Mouse (Mus musculus): ENCODE data around the gene Gm37240. TPM values are rescaled to one million over a fixed set of nuclear protein-coding genes. Genes with fewer than 3 reads are reported as not detected.

The Gm37240 gene
- total RNA-seq, 1 experiment = 1.2 TPM

- TF ChIP-seq HCFC1 (IDR thresholded peaks at IDR 0.05; ENCODE audit: borderline replicate concordance, insufficient read depth, low read length) (no peak), CHD2 (IDR thresholded peaks at IDR 0.05; ENCODE audit: low read depth, low read length) (no peak), ZNF384 (IDR thresholded peaks at IDR 0.05; ENCODE audit: low read depth, low read length) (no peak), ZC3H11A (IDR thresholded peaks at IDR 0.05; ENCODE audit: borderline replicate concordance, low read depth, low read length) (no peak)
- no peak overlapping the region for H3K27ac ChIP-seq (ENCODE audit: insufficient read depth, low read depth, low read length, poor library complexity, severe bottlenecking)
- H3K9ac ChIP-seq (ENCODE audit: insufficient read depth, low read depth, low read length, poor library complexity, severe bottlenecking) = no peak overlapping the region
- no peak for DNase-seq (ENCODE audit: low read depth, low spot score)
- peaks cover 0 to 6% of the 10 kb centered on the region in 2 experiments; a peak in 1 of 4 replicates for H3K4me1 ChIP-seq (ENCODE audit: control insufficient read depth in 2 of 2, insufficient read depth in 2 of 2, low read length in 2 of 2, poor library complexity in 1 of 2)
- no peaks in the 10 kb centered on the region for H3K36me3 ChIP-seq (ENCODE audit: control insufficient read depth, insufficient read depth, low read length, poor library complexity, severe bottlenecking)
- H3K9me3 ChIP-seq (ENCODE audit: control insufficient read depth, insufficient read depth, low read depth, low read length) = no peaks in the 10 kb centered on the region
- no peak overlapping the region for H3K4me3 ChIP-seq (ENCODE audit: insufficient read depth in 1 of 2, low read depth in 1 of 2, low read length in 2 of 2, poor library complexity in 1 of 2, severe bottlenecking in 1 of 2)
- in situ Hi-C loops (cut with MboI; ENCODE audit: low sequenced_read_pairs in 2 of 2, unreplicated experiment in 2 of 2) = no loop called here
Measured at GRCm38 (mm10) chr3:84679542-84679941, 1207.8 kb downstream of the Gm37240 start.

- no peaks in the 10 kb centered on the region for H3K9me3 ChIP-seq (ENCODE audit: control insufficient read depth, insufficient read depth, low read depth, low read length)
Measured at GRCm38 (mm10) chr3:84678891-84679290, 1208.4 kb downstream of the Gm37240 start.

GRCm38 (mm10) chr3:84675710-84676109 lies 1211.6 kb downstream of the Gm37240 start:
- Histone ChIP-seq H3K9me3 (ENCODE audit: control insufficient read depth, insufficient read depth, low read depth, low read length) (no peaks in the 10 kb centered on the region), H3K27ac (ENCODE audit: insufficient read depth, low read depth, low read length, poor library complexity, severe bottlenecking) (no peak overlapping the region), H3K4me1 (ENCODE audit: control insufficient read depth in 2 of 2, insufficient read depth in 2 of 2, low read length in 2 of 2, poor library complexity in 1 of 2) (peaks cover 0 to 7% of the 10 kb centered on the region in 2 experiments; a peak in 1 of 4 replicates), H3K36me3 (ENCODE audit: control insufficient read depth, insufficient read depth, low read length, poor library complexity, severe bottlenecking) (no peaks in the 10 kb centered on the region), H3K4me3 (ENCODE audit: insufficient read depth in 1 of 2, low read depth in 1 of 2, low read length in 2 of 2, poor library complexity in 1 of 2, severe bottlenecking in 1 of 2) (no peak overlapping the region), H3K9ac (ENCODE audit: insufficient read depth, low read depth, low read length, poor library complexity, severe bottlenecking) (no peak overlapping the region)
- DNase-seq (ENCODE audit: low read depth, low spot score) = no peak
- in situ Hi-C loops (cut with MboI; ENCODE audit: low sequenced_read_pairs in 2 of 2, unreplicated experiment in 2 of 2) = no loop called here
- TF ChIP-seq ZNF384 (IDR thresholded peaks at IDR 0.05; ENCODE audit: low read depth, low read length) (no peak), MAFK (IDR thresholded peaks at IDR 0.05; ENCODE audit: insufficient read depth, low read depth, low read length) (no peak), HCFC1 (IDR thresholded peaks at IDR 0.05; ENCODE audit: borderline replicate concordance, insufficient read depth, low read length) (no peak), CHD2 (IDR thresholded peaks at IDR 0.05; ENCODE audit: low read depth, low read length) (no peak), ZC3H11A (IDR thresholded peaks at IDR 0.05; ENCODE audit: borderline replicate concordance, low read depth, low read length) (no peak)

More at GRCm38 (mm10) chr3:84678891-84679290, 1208.4 kb downstream of the Gm37240 start:
- DNase-seq (ENCODE audit: low read depth, low spot score) = no peak
- no peaks in the 10 kb centered on the region for H3K36me3 ChIP-seq (ENCODE audit: control insufficient read depth, insufficient read depth, low read length, poor library complexity, severe bottlenecking)
- H3K4me1 ChIP-seq (ENCODE audit: control insufficient read depth in 2 of 2, insufficient read depth in 2 of 2, low read length in 2 of 2, poor library complexity in 1 of 2) = peaks cover 0 to 6% of the 10 kb centered on the region in 2 experiments; a peak in 1 of 4 replicates
- no peak overlapping the region for H3K4me3 ChIP-seq (ENCODE audit: insufficient read depth in 1 of 2, low read depth in 1 of 2, low read length in 2 of 2, poor library complexity in 1 of 2, severe bottlenecking in 1 of 2)
- in situ Hi-C loops (cut with MboI; ENCODE audit: low sequenced_read_pairs in 2 of 2, unreplicated experiment in 2 of 2) = no loop called here
- no peak overlapping the region for H3K27ac ChIP-seq (ENCODE audit: insufficient read depth, low read depth, low read length, poor library complexity, severe bottlenecking)
- TF ChIP-seq ZC3H11A (IDR thresholded peaks at IDR 0.05; ENCODE audit: borderline replicate concordance, low read depth, low read length) (no peak), MAFK (IDR thresholded peaks at IDR 0.05; ENCODE audit: insufficient read depth, low read depth, low read length) (no peak), ZNF384 (IDR thresholded peaks at IDR 0.05; ENCODE audit: low read depth, low read length) (no peak), HCFC1 (IDR thresholded peaks at IDR 0.05; ENCODE audit: borderline replicate concordance, insufficient read depth, low read length) (no peak), CHD2 (IDR thresholded peaks at IDR 0.05; ENCODE audit: low read depth, low read length) (no peak)
- H3K9ac ChIP-seq (ENCODE audit: insufficient read depth, low read depth, low read length, poor library complexity, severe bottlenecking) = no peak overlapping the region

- H3K9me3 ChIP-seq (ENCODE audit: control insufficient read depth, insufficient read depth, low read depth, low read length) = no peaks in the 10 kb centered on the region
- no peak overlapping the region for H3K9ac ChIP-seq (ENCODE audit: insufficient read depth, low read depth, low read length, poor library complexity, severe bottlenecking)
- in situ Hi-C loops (cut with MboI; ENCODE audit: low sequenced_read_pairs in 2 of 2, unreplicated experiment in 2 of 2) = no loop called here
- TF ChIP-seq ZC3H11A (IDR thresholded peaks at IDR 0.05; ENCODE audit: borderline replicate concordance, low read depth, low read length) (no peak), CHD2 (IDR thresholded peaks at IDR 0.05; ENCODE audit: low read depth, low read length) (no peak), HCFC1 (IDR thresholded peaks at IDR 0.05; ENCODE audit: borderline replicate concordance, insufficient read depth, low read length) (no peak), MAFK (IDR thresholded peaks at IDR 0.05; ENCODE audit: insufficient read depth, low read depth, low read length) (no peak), ZNF384 (IDR thresholded peaks at IDR 0.05; ENCODE audit: low read depth, low read length) (no peak)
- no peak overlapping the region for H3K27ac ChIP-seq (ENCODE audit: insufficient read depth, low read depth, low read length, poor library complexity, severe bottlenecking)
- no peaks in the 10 kb centered on the region for H3K36me3 ChIP-seq (ENCODE audit: control insufficient read depth, insufficient read depth, low read length, poor library complexity, severe bottlenecking)
- no peak overlapping the region for H3K4me3 ChIP-seq (ENCODE audit: insufficient read depth in 1 of 2, low read depth in 1 of 2, low read length in 2 of 2, poor library complexity in 1 of 2, severe bottlenecking in 1 of 2)
- DNase-seq (ENCODE audit: low read depth, low spot score) = no peak
- peaks cover 0 to 6% of the 10 kb centered on the region in 2 experiments; a peak in 1 of 4 replicates for H3K4me1 ChIP-seq (ENCODE audit: control insufficient read depth in 2 of 2, insufficient read depth in 2 of 2, low read length in 2 of 2, poor library complexity in 1 of 2)
Measured at GRCm38 (mm10) chr3:84673552-84673951, 1213.8 kb downstream of the Gm37240 start.

GRCm38 (mm10) chr3:84672136-84672535 lies 1215.2 kb downstream of the Gm37240 start:
- Histone ChIP-seq H3K4me3 (ENCODE audit: insufficient read depth in 1 of 2, low read depth in 1 of 2, low read length in 2 of 2, poor library complexity in 1 of 2, severe bottlenecking in 1 of 2) (no peak overlapping the region), H3K9ac (ENCODE audit: insufficient read depth, low read depth, low read length, poor library complexity, severe bottlenecking) (no peak overlapping the region), H3K36me3 (ENCODE audit: control insufficient read depth, insufficient read depth, low read length, poor library complexity, severe bottlenecking) (no peaks in the 10 kb centered on the region), H3K4me1 (ENCODE audit: control insufficient read depth in 2 of 2, insufficient read depth in 2 of 2, low read length in 2 of 2, poor library complexity in 1 of 2) (peaks cover 0 to 7% of the 10 kb centered on the region in 2 experiments; a peak in 1 of 4 replicates), H3K9me3 (ENCODE audit: control insufficient read depth, insufficient read depth, low read depth, low read length) (no peaks in the 10 kb centered on the region), H3K27ac (ENCODE audit: insufficient read depth, low read depth, low read length, poor library complexity, severe bottlenecking) (no peak overlapping the region)
- DNase-seq (ENCODE audit: low read depth, low spot score) = no peak
- in situ Hi-C loops (cut with MboI; ENCODE audit: low sequenced_read_pairs in 2 of 2, unreplicated experiment in 2 of 2) = no loop called here
- TF ChIP-seq ZC3H11A (IDR thresholded peaks at IDR 0.05; ENCODE audit: borderline replicate concordance, low read depth, low read length) = no peak
- no peak for TF ChIP-seq CHD2 (IDR thresholded peaks at IDR 0.05; ENCODE audit: low read depth, low read length)
- no peak for TF ChIP-seq HCFC1 (IDR thresholded peaks at IDR 0.05; ENCODE audit: borderline replicate concordance, insufficient read depth, low read length)
- TF ChIP-seq ZNF384 (IDR thresholded peaks at IDR 0.05; ENCODE audit: low read depth, low read length) = no peak
- TF ChIP-seq MAFK (IDR thresholded peaks at IDR 0.05; ENCODE audit: insufficient read depth, low read depth, low read length) = no peak

Data from ES-E14 (cell line).